Mouse (Mus musculus): ENCODE measurements at regions not wholly inside any gene's neighbourhood (a gene's known extent, or its start where the extent isn't known, plus 50 kb on each side); places are given as distances from the start of the nearest gene placed in this dataset.

GRCm38 (mm10) chr5:78993258-78993657 is 1585.4 kb upstream of the Igfbp7 start:
- peak; percentile 3 to 11 for DNase-seq (ENCODE audit: low spot score in 2 of 2)

- no peak for DNase-seq (ENCODE audit: low spot score in 2 of 2)
These were observed 1581.9 kb upstream of the Igfbp7 start for GRCm38 (mm10) chr5:78989714-78990113.

DNA sequence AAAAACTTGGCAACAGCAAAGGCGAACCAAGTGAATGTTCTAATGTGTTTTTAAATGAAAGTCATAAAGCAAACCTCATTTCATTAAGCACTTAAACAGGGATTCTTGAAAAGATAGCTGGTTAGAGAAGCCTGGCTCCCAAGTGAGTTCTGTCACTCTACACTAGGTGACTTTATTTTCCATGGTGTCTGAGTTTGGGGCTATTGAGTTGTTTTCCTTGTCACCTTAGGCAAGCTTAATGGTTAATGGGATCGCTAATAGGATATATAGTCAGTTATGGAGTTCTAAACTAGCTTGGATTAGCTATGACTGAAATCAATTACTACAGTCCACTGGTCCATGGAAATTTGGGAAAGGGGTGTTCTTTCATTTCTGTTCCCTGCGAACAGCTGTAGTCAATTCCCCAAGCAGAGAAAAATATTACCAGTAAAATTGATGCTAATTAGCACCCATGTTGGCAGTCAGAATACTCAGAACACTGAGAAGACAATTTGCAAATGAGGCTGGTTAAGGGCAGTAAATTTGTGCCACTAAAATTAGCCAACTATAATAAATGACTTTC is 1568.7 kb upstream of the Igfbp7 start:
- DNase-seq (ENCODE audit: low spot score in 2 of 2) = no peak

- DNase-seq (ENCODE audit: low spot score in 2 of 2) = no peak
These were observed 1537.9 kb upstream of the Igfbp7 start for GRCm38 (mm10) chr5:78945702-78946101.

GRCm38 (mm10) chr5:78921860-78922610 is 1514.2 kb upstream of the Igfbp7 start:
- DNase-seq (ENCODE audit: low spot score in 2 of 2) = no peak

DNA sequence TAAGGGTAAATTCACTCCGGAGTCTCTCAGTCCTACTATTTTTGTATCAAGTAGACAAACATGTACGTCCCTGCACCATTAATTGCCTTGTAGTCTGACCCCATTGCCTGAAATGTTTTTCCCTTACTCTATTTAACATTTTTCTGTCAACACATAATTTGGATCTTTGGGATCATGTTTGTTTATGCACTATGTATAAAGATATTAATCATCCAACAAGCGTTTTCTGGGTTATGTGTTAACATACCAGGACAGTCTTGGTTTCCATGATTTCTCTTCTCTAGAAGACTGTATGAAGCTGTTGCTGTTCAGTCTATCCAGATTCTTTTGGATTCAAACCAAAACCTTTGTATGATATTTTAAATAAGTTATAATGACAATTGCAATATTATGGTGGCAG is 1492.3 kb upstream of the Igfbp7 start:
- no peak for DNase-seq (ENCODE audit: low spot score in 2 of 2)

DNA sequence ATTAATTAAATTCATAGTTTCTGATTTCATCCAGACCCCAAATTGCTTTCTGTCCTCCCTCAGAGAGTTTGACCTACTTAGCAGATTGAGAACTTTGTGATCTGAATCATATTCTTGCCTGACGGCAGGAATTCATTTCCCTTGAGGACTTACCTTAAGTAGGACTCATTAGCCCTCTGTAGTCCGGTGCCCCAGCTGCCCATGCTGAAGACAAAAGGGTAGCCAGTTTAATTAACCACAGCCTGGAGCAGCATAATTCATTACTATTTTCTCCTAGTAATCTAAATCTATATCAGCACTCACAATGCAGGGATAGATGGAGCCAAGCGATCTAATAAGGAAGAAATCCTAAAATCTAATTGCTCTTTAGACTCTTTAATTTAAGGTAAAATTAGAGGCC is 1470.9 kb upstream of the Igfbp7 start:
- no peak for DNase-seq (ENCODE audit: low spot score in 2 of 2)

GRCm38 (mm10) chr5:78845126-78845525 is 1437.3 kb upstream of the Igfbp7 start:
- DNase-seq (ENCODE audit: low spot score in 2 of 2) = no peak

DNA sequence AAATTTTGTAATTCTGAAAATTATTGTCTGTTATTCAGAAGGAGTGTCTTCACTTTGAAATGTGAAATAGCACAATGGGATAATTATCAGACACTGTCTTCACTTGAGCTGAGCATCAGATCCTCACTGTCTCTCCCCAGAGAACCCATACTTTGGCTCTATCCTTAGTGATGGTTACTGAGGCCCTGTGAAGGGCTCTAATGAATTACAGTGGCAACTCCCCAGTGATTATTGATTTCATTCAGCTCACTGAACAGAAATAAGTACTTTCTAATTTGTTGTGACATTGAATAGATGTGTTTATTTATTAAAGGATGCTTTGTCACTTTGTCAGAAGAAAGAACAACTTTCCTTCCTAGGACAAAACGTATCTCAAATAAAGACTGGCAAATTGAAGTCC is 1389.5 kb upstream of the Igfbp7 start:
- DNase-seq (ENCODE audit: low spot score in 2 of 2) = no peak

Data from frontal cortex, postnatal 25 days (tissue).